Mouse (Mus musculus): ENCODE results near the gene Sesn3. TPM values are rescaled to one million over a fixed set of nuclear protein-coding genes. Genes with fewer than 3 reads are reported as not detected.
"Not testable (repeated sequence)": the region's sequence is repeated elsewhere in the genome, so short reads cannot be mapped to it uniquely, and the experiment has no call there.

The Sesn3 gene
- polyA plus RNA-seq, 1 experiment from 2014 or later: 28.9 TPM

DNA sequence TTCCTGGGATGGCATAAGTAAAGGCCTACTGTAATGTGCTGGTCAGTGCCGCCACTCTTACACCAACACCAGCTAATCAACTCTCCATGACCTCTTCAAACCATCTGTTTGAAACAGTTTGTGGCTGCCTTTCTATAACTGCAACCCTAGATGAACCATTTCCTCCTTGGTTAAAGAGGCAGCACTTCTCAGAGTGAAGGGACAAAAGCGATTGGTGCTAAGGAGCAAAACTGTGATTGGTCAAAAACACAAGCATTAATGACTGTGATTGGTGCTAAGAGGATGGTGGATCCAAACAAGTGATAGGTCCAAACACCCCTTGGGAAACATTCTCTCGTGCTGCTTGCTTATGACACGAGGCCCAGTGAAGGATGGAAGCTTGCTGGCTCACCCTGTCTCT lies 61.0 kb downstream of the Sesn3 start:
- H3K4me2 ChIP-seq (replicated peaks): no peak overlapping the region
- H3K4me3 ChIP-seq: no peak overlapping the region
- no peaks in the 10 kb centered on the region for H3K9me3 ChIP-seq
- H3K27me3 ChIP-seq: no peaks in the 10 kb centered on the region
- H3K4me1 ChIP-seq: no peaks in the 10 kb centered on the region
- ATAC-seq (ENCODE audit: insufficient number of reproducible peaks, insufficient read depth, low FRiP score, low TSS enrichment): no peak
- peaks cover 19% of the 10 kb centered on the region for H3K36me3 ChIP-seq
- no peak overlapping the region for H3K9ac ChIP-seq
- no peak overlapping the region for H3K27ac ChIP-seq
- WGBS: 87% methylated on average over 4 of the region's 4 CpGs

- H3K27ac ChIP-seq: no peak overlapping the region
These were observed 62.0 kb downstream of the Sesn3 start for GRCm38 (mm10) chr9:14336901-14337300.

DNA sequence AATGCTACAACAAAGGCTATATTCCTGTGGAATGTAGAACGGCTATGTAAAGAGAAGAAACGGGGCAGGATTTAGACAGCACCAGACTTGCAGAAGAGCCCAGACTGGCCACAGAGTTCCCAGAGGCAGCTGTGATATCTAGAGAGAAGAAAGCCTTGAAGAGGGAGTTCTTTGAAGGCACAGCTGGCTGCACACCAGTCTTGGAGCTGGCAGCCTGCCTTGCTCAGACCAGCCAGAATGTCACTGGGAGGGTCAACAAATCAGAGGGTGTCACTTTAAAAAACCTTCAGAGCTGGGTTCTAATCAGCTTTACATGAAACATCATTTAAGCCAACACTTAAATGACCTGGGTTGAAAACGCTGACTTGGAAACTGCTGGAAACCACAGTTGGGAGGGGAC lies 63.8 kb downstream of the Sesn3 start:
- no peak for ATAC-seq (ENCODE audit: insufficient number of reproducible peaks, insufficient read depth, low FRiP score, low TSS enrichment)
- no peaks in the 10 kb centered on the region for H3K4me1 ChIP-seq
- H3K4me3 ChIP-seq: no peak overlapping the region
- WGBS: 72% methylated on average over 3 of the region's 3 CpGs
- H3K9me3 ChIP-seq: no peaks in the 10 kb centered on the region
- H3K9ac ChIP-seq: no peak overlapping the region
- H3K4me2 ChIP-seq (replicated peaks): no peak overlapping the region
- H3K27ac ChIP-seq: no peak overlapping the region
- H3K27me3 ChIP-seq: no peaks in the 10 kb centered on the region
- H3K36me3 ChIP-seq: 0 out of 2 replicates have a peak, but pooled peaks cover 4% of the 10 kb centered on the region

More at GRCm38 (mm10) chr9:14336901-14337300, 62.0 kb downstream of the Sesn3 start:
- H3K9me3 ChIP-seq: no peaks in the 10 kb centered on the region
- no peak overlapping the region for H3K9ac ChIP-seq
- H3K27me3 ChIP-seq: no peaks in the 10 kb centered on the region
- no peak overlapping the region for H3K4me2 ChIP-seq (replicated peaks)
- H3K4me1 ChIP-seq: no peaks in the 10 kb centered on the region
- no peak overlapping the region for H3K4me3 ChIP-seq
- 89% methylated on average over 3 of the region's 3 CpGs for WGBS
- no peak for ATAC-seq (ENCODE audit: insufficient number of reproducible peaks, insufficient read depth, low FRiP score, low TSS enrichment)
- H3K36me3 ChIP-seq: peaks cover 12% of the 10 kb centered on the region

- H3K4me1 ChIP-seq: no peaks in the 10 kb centered on the region
- WGBS: 52% methylated on average over 4 of the region's 4 CpGs
- H3K9me3 ChIP-seq: no peaks in the 10 kb centered on the region
- H3K4me3 ChIP-seq: no peak overlapping the region
- no peaks in the 10 kb centered on the region for H3K36me3 ChIP-seq
- H3K27ac ChIP-seq: no peak overlapping the region
- peak; percentile 89 for ATAC-seq (ENCODE audit: insufficient number of reproducible peaks, insufficient read depth, low FRiP score, low TSS enrichment)
- no peak overlapping the region for H3K4me2 ChIP-seq (replicated peaks)
- no peaks in the 10 kb centered on the region for H3K27me3 ChIP-seq
- H3K9ac ChIP-seq: no peak overlapping the region
These were observed 67.3 kb downstream of the Sesn3 start for GRCm38 (mm10) chr9:14342041-14342668.

DNA sequence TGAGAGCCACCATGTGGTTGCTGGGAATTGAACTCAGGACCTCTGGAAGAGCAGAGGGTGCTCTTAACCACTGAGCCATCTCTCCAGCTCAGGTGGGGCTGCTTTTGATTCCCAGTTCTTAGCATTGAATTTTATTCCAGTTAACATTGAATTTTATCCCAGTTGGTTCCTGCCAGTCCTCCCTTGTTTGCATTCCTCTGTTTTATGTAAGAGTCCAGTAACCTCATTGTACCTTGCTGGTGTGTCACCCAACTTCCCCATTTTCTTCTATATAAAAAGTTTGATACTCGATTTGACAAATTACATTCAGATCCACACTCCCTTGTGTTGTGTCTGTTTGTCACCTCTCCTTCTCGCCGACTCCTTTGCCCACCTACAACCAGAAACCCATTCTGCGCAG lies 71.0 kb downstream of the Sesn3 start:
- H3K4me3 ChIP-seq; H3K27me3 ChIP-seq; H3K9ac ChIP-seq; ATAC-seq (ENCODE audit: insufficient number of reproducible peaks, insufficient read depth, low FRiP score, low TSS enrichment); H3K4me1 ChIP-seq; H3K36me3 ChIP-seq; H3K9me3 ChIP-seq; H3K4me2 ChIP-seq (replicated peaks); H3K27ac ChIP-seq: not testable (repeated sequence)
- 87% methylated on average over 4 of the region's 4 CpGs for WGBS

DNA sequence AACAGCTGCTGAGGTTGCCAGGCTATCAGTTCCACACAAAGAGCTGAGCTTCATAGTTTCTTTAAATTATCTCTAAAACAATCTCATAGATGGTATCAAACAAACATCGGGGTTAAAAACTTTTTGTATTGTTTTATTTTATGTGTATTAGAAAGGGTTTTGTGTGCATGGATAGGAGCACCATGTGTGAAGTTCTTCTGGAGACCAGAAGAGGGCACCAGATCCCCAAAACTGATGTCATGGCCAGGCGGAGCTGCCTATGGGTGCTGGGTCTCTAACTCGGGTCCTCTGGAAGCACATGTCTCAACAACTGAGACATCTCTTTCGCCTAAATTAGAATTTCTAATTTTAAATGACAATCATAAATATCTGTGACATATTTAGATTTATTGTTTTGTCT lies 73.5 kb downstream of the Sesn3 start:
- H3K27me3 ChIP-seq: no peaks in the 10 kb centered on the region
- H3K36me3 ChIP-seq: no peaks in the 10 kb centered on the region
- H3K9me3 ChIP-seq: no peaks in the 10 kb centered on the region
- H3K27ac ChIP-seq: no peak overlapping the region
- ATAC-seq (ENCODE audit: insufficient number of reproducible peaks, insufficient read depth, low FRiP score, low TSS enrichment): no peak
- 54% methylated on average over 4 of the region's 4 CpGs for WGBS
- no peak overlapping the region for H3K4me3 ChIP-seq
- H3K4me2 ChIP-seq (replicated peaks): no peak overlapping the region
- H3K9ac ChIP-seq: no peak overlapping the region
- no peaks in the 10 kb centered on the region for H3K4me1 ChIP-seq

- no peak overlapping the region for H3K4me2 ChIP-seq (replicated peaks)
- WGBS: 85% methylated on average over 5 of the region's 5 CpGs
- H3K27ac ChIP-seq: no peak overlapping the region
- no peaks in the 10 kb centered on the region for H3K36me3 ChIP-seq
- no peaks in the 10 kb centered on the region for H3K9me3 ChIP-seq
- no peaks in the 10 kb centered on the region for H3K27me3 ChIP-seq
- no peak overlapping the region for H3K4me3 ChIP-seq
- H3K9ac ChIP-seq: no peak overlapping the region
- H3K4me1 ChIP-seq: no peaks in the 10 kb centered on the region
- ATAC-seq (ENCODE audit: insufficient number of reproducible peaks, insufficient read depth, low FRiP score, low TSS enrichment): no peak
These were observed 74.5 kb downstream of the Sesn3 start for GRCm38 (mm10) chr9:14349380-14349779.

- no peaks in the 10 kb centered on the region for H3K4me1 ChIP-seq
- 77% methylated on average over 2 of the region's 2 CpGs for WGBS
- no peaks in the 10 kb centered on the region for H3K27me3 ChIP-seq
- H3K9me3 ChIP-seq: no peaks in the 10 kb centered on the region
- no peak for ATAC-seq (ENCODE audit: insufficient number of reproducible peaks, insufficient read depth, low FRiP score, low TSS enrichment)
- no peak overlapping the region for H3K4me3 ChIP-seq
- no peak overlapping the region for H3K4me2 ChIP-seq (replicated peaks)
- H3K27ac ChIP-seq: no peak overlapping the region
- H3K36me3 ChIP-seq: no peaks in the 10 kb centered on the region
- no peak overlapping the region for H3K9ac ChIP-seq
These were observed 75.9 kb downstream of the Sesn3 start for GRCm38 (mm10) chr9:14350787-14351186.

DNA sequence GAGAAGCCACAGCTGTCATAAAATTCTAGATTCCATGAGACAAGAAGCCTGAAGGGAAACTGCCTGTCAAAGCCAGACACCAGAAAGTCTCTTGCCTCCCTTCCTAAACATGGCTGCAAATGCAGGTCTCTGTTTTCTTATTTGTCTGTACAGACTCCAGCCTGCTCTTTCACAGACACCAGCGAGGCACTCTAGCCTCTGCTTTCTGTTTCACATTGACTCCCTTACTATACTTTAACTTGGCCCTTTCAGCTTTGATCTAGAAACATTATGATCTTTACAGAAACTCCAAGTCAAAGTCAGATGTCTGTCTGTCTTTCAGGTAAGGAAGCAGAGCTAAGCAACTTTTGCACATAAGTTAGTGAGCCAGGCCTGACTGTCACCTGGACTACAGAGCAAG lies 77.5 kb downstream of the Sesn3 start:
- 85% methylated on average over 1 of the region's 1 CpGs for WGBS

DNA sequence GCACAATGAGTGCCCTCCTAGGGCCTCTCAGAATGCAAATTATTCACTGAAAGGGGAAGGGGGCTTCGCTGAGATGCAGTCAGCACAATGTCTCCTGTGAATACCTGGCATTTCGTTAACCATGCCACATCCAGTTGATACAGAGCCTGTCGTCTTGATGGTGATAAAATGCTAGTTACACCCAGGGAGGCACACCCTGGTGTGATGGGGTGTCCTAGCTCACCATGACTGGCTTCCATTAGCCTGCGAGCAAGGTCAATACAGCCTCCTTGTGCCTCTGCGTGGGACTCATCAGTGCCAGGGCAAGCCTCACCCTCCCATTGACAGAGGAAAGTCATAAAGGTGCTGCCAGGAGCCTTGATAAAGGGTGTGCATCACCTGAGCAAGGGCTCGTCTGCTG lies 80.0 kb downstream of the Sesn3 start:
- Histone ChIP-seq H3K4me2 (replicated peaks) (no peak overlapping the region), H3K4me3 (no peak overlapping the region), H3K27me3 (no peaks in the 10 kb centered on the region), H3K27ac (no peak overlapping the region), H3K9me3 (no peaks in the 10 kb centered on the region), H3K9ac (no peak overlapping the region), H3K4me1 (no peaks in the 10 kb centered on the region), H3K36me3 (no peaks in the 10 kb centered on the region)
- no peak for ATAC-seq (ENCODE audit: insufficient number of reproducible peaks, insufficient read depth, low FRiP score, low TSS enrichment)
- WGBS: 74% methylated on average over 6 of the region's 6 CpGs

More for the DNA sequence above, 77.5 kb downstream of the Sesn3 start:
- no peak for ATAC-seq (ENCODE audit: insufficient number of reproducible peaks, insufficient read depth, low FRiP score, low TSS enrichment)
- H3K4me3 ChIP-seq: no peak overlapping the region
- no peaks in the 10 kb centered on the region for H3K36me3 ChIP-seq
- H3K9me3 ChIP-seq: no peaks in the 10 kb centered on the region
- no peak overlapping the region for H3K27ac ChIP-seq
- no peaks in the 10 kb centered on the region for H3K4me1 ChIP-seq
- H3K27me3 ChIP-seq: no peaks in the 10 kb centered on the region
- H3K4me2 ChIP-seq (replicated peaks): no peak overlapping the region
- H3K9ac ChIP-seq: no peak overlapping the region

- no peak overlapping the region for H3K4me3 ChIP-seq
- no peak overlapping the region for H3K4me2 ChIP-seq (replicated peaks)
- no peak overlapping the region for H3K27ac ChIP-seq
- H3K9ac ChIP-seq: no peak overlapping the region
- 84% methylated on average over 4 of the region's 4 CpGs for WGBS
- no peaks in the 10 kb centered on the region for H3K4me1 ChIP-seq
- no peaks in the 10 kb centered on the region for H3K9me3 ChIP-seq
- no peaks in the 10 kb centered on the region for H3K36me3 ChIP-seq
- H3K27me3 ChIP-seq: no peaks in the 10 kb centered on the region
- no peak for ATAC-seq (ENCODE audit: insufficient number of reproducible peaks, insufficient read depth, low FRiP score, low TSS enrichment)
These were observed 82.2 kb downstream of the Sesn3 start for GRCm38 (mm10) chr9:14357033-14357432.

GRCm38 (mm10) chr9:14362068-14362768 lies 87.4 kb downstream of the Sesn3 start:
- no peak for ATAC-seq (ENCODE audit: insufficient number of reproducible peaks, insufficient read depth, low FRiP score, low TSS enrichment)
- Histone ChIP-seq H3K9me3 (no peaks in the 10 kb centered on the region), H3K27me3 (no peaks in the 10 kb centered on the region), H3K27ac (no peak overlapping the region), H3K4me3 (no peak overlapping the region), H3K36me3 (no peaks in the 10 kb centered on the region), H3K4me2 (replicated peaks) (no peak overlapping the region), H3K9ac (no peak overlapping the region), H3K4me1 (0 out of 2 replicates have a peak, but pooled peaks cover 3% of the 10 kb centered on the region)
- WGBS: 84% methylated on average over 8 of the region's 8 CpGs
